Mouse (Mus musculus) cerebellum, adult 2 months (tissue): ENCODE data around the gene Olfr1368.

Experiments used
- CTCF ChIP-seq: fragments of 200-500 bp; IDR thresholded peaks from 2 replicates; pipeline ENCODE4 v1.5.1; 2011; ENCODE audit warnings: low read depth, mild to moderate bottlenecking, control low read depth, low read length, moderate library complexity, borderline replicate concordance; ENCODE audit not compliant: insufficient read depth
- POLR2A ChIP-seq: fragments of 200-500 bp; IDR thresholded peaks from 2 replicates; pipeline ENCODE4 v1.6.1; 2011; ENCODE audit warnings: low read length, control low read depth, borderline replicate concordance; ENCODE audit not compliant: insufficient read depth

- no peak for TF ChIP-seq CTCF
- TF ChIP-seq POLR2A, result no peak
Measured at GRCm38 (mm10) chr13:21169121-21169656, 23.5 kb upstream of the Olfr1368 start.
